Mouse (Mus musculus) E14TG2a.4 (cell line): ENCODE measurements around the gene Pkd1l3.

Experiments used
- H3K27me3 ChIP-seq: 2 replicates; pipeline ENCODE4 v1.6.1; 2014; ENCODE audit warnings: low read length, control low read depth; ENCODE audit not compliant: insufficient read depth
- H3K36me3 ChIP-seq: 2 replicates; pipeline ENCODE4 v1.6.1; 2014; ENCODE audit warnings: low read length, control low read depth; ENCODE audit not compliant: insufficient read depth
- H3K4me1 ChIP-seq: replicated peaks from 2 replicates; pipeline ENCODE4 v1.6.1; 2014; ENCODE audit warnings: low read depth, low read length, control low read depth
- H3K4me3 ChIP-seq: replicated peaks from 2 replicates; pipeline ENCODE4 v1.5.1; 2014; ENCODE audit warnings: mild to moderate bottlenecking, low read length
- H3K9me3 ChIP-seq: 2 replicates; pipeline ENCODE4 v1.6.1; 2014; ENCODE audit warnings: low read length, control low read depth
- CTCF ChIP-seq: conservative IDR thresholded peaks from 2 replicates; pipeline ENCODE4 v1.5.1; 2014; ENCODE audit warnings: low read length
- NANOG ChIP-seq: IDR thresholded peaks from 2 replicates; pipeline ENCODE4 v1.6.1; 2014; ENCODE audit warnings: borderline replicate concordance, low read length, mixed read lengths
- POU5F1 ChIP-seq: IDR thresholded peaks from 2 replicates; pipeline ENCODE4 v1.6.1; 2014; ENCODE audit warnings: low read length, borderline replicate concordance

Pkd1l3 gene

GRCm38 (mm10) chr8:109647331-109647730 lies 33.0 kb downstream of the Pkd1l3 start:
- Histone ChIP-seq H3K4me1 (peaks cover 8% of the 10 kb centered on the region; the same call in 1 of the 2 replicates), H3K9me3 (no peaks in the 10 kb centered on the region), H3K36me3 (no peaks in the 10 kb centered on the region), H3K27me3 (peaks cover 8% of the 10 kb centered on the region; the same call in 1 of the 2 replicates), H3K4me3 (no peak overlapping the region)
- TF ChIP-seq CTCF (no peak), NANOG (no peak), POU5F1 (no peak)

- Histone ChIP-seq H3K36me3 (no peaks in the 10 kb centered on the region), H3K4me1 (peaks cover 8% of the 10 kb centered on the region; the same call in 1 of the 2 replicates), H3K27me3 (peaks cover 8% of the 10 kb centered on the region; the same call in 1 of the 2 replicates), H3K9me3 (no peaks in the 10 kb centered on the region), H3K4me3 (no peak overlapping the region)
- no peak for TF ChIP-seq NANOG
Measured at GRCm38 (mm10) chr8:109648469-109648868, 34.2 kb downstream of the Pkd1l3 start.

- peaks cover 8% of the 10 kb centered on the region; the same call in 1 of the 2 replicates for H3K27me3 ChIP-seq
- H3K4me1 ChIP-seq = peaks cover 8% of the 10 kb centered on the region; the same call in 1 of the 2 replicates
- no peak for TF ChIP-seq POU5F1
- no peak for TF ChIP-seq CTCF
- TF ChIP-seq NANOG = no peak
- no peak overlapping the region for H3K4me3 ChIP-seq
- H3K36me3 ChIP-seq = no peaks in the 10 kb centered on the region
- H3K9me3 ChIP-seq = no peaks in the 10 kb centered on the region
Measured at GRCm38 (mm10) chr8:109650801-109651200, 36.5 kb downstream of the Pkd1l3 start.

- Histone ChIP-seq H3K27me3 (no peaks in the 10 kb centered on the region), H3K36me3 (no peaks in the 10 kb centered on the region), H3K4me3 (no peak overlapping the region), H3K4me1 (no peaks in the 10 kb centered on the region), H3K9me3 (no peaks in the 10 kb centered on the region)
- TF ChIP-seq NANOG (no peak), POU5F1 (no peak), CTCF (no peak)
Measured at GRCm38 (mm10) chr8:109656860-109657259, 42.5 kb downstream of the Pkd1l3 start.

- TF ChIP-seq NANOG (no peak), POU5F1 (no peak), CTCF (no peak)
- Histone ChIP-seq H3K4me3 (no peak overlapping the region), H3K9me3 (no peaks in the 10 kb centered on the region), H3K36me3 (0 out of 2 replicates have a peak, but pooled peaks cover 6% of the 10 kb centered on the region), H3K4me1 (no peaks in the 10 kb centered on the region), H3K27me3 (no peaks in the 10 kb centered on the region)
Measured at GRCm38 (mm10) chr8:109662328-109662727, 48.0 kb downstream of the Pkd1l3 start.

GRCm38 (mm10) chr8:109666616-109667015 lies 52.3 kb downstream of the Pkd1l3 start:
- Histone ChIP-seq H3K9me3 (no peaks in the 10 kb centered on the region), H3K4me1 (no peaks in the 10 kb centered on the region), H3K4me3 (no peak overlapping the region), H3K27me3 (no peaks in the 10 kb centered on the region), H3K36me3 (peaks cover 29% of the 10 kb centered on the region)
- TF ChIP-seq CTCF (no peak), NANOG (no peak), POU5F1 (no peak)

GRCm38 (mm10) chr8:109672656-109673055 lies 58.3 kb downstream of the Pkd1l3 start:
- Histone ChIP-seq H3K27me3 (no peaks in the 10 kb centered on the region), H3K4me1 (no peaks in the 10 kb centered on the region), H3K9me3 (no peaks in the 10 kb centered on the region), H3K4me3 (no peak overlapping the region), H3K36me3 (peaks cover 79% of the 10 kb centered on the region)
- TF ChIP-seq NANOG (no peak), CTCF (no peak), POU5F1 (no peak)

GRCm38 (mm10) chr8:109673596-109673995 lies 59.3 kb downstream of the Pkd1l3 start:
- H3K27me3 ChIP-seq = no peaks in the 10 kb centered on the region
- H3K36me3 ChIP-seq = peaks cover 82% of the 10 kb centered on the region
- H3K4me1 ChIP-seq = no peaks in the 10 kb centered on the region
- no peak for TF ChIP-seq CTCF
- TF ChIP-seq NANOG = no peak
- TF ChIP-seq POU5F1 = no peak
- no peak overlapping the region for H3K4me3 ChIP-seq
- H3K9me3 ChIP-seq = no peaks in the 10 kb centered on the region

- Histone ChIP-seq H3K27me3 (no peaks in the 10 kb centered on the region), H3K4me1 (no peaks in the 10 kb centered on the region), H3K9me3 (no peaks in the 10 kb centered on the region), H3K4me3 (no peak overlapping the region), H3K36me3 (peaks cover 96% of the 10 kb centered on the region)
- TF ChIP-seq NANOG = no peak
- no peak for TF ChIP-seq POU5F1
- no peak for TF ChIP-seq CTCF
Measured at GRCm38 (mm10) chr8:109675896-109676643, 61.8 kb downstream of the Pkd1l3 start.
